Mouse (Mus musculus): ENCODE results near the gene Prrt1. TPM values are rescaled to one million over a fixed set of nuclear protein-coding genes. Genes with fewer than 3 reads are reported as not detected.

The Prrt1 gene
- polyA plus RNA-seq, 1 experiment from 2014 or later = 0.05 TPM

DNA sequence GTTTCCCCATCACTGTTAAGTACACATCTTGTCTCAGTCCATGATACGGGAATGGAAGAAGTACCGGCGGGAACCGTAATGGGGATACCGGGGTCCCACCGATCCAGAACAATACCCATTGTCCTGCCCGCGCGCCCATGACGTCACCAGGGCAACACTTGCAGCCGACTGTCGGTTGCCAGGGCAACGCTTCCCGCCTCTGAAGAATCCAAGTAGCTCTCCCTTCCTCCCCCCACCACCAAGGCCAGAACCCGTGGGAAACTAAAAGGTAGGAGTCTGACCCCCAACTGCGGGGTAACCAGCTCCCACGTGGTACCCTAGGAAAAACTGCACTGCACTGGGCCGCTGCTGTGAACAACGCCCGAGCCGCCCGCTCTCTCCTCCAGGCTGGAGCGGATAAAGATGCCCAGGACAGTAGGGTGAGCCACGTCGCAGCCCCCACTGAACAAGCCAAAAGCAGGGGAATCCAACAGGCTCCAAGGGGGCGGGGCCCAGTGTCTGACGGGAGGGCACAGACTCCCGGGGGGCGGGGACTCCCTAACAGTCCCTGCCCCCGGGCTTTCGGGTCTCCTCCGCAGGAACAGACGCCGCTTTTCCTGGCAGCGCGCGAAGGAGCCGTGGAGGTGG is 42.4 kb upstream of the Prrt1 start:
- Histone ChIP-seq H3K9ac (replicated peaks) (peak overlapping the region; percentile 95), H3K4me2 (ENCODE audit: low read depth, low read length) (peak overlapping the region; percentile 99), H3K4me1 (ENCODE audit: insufficient read depth) (peaks cover 49% of the 10 kb centered on the region), H3K9me3 (ENCODE audit: low read length) (no peaks in the 10 kb centered on the region), H3K27ac (ENCODE audit: low read depth) (peak overlapping the region; percentile 84), H3K4me3 (ENCODE audit: low read depth, low read length) (peak overlapping the region; percentile 87), H3K36me3 (replicated peaks; ENCODE audit: insufficient read depth, low read length) (no peaks in the 10 kb centered on the region), H3K27me3 (ENCODE audit: insufficient read depth, low read length) (no peaks in the 10 kb centered on the region)
- WGBS (ENCODE audit: insufficient replicate concordance) = under 1% methylated on average over 37 of the region's 38 CpGs
- TF ChIP-seq EP300 (IDR thresholded peaks at IDR 0.05; ENCODE audit: low read depth) = no peak
- no peak for TF ChIP-seq CTCF (IDR thresholded peaks at IDR 0.05; ENCODE audit: low read depth)
- peak; percentile 80 for ATAC-seq
- peak; percentile 91 for DNase-seq

- DNase-seq = peak; percentile 99
- H3K4me1 ChIP-seq (ENCODE audit: insufficient read depth) = peaks cover 49% of the 10 kb centered on the region
- TF ChIP-seq CTCF (IDR thresholded peaks at IDR 0.05; ENCODE audit: low read depth) = no peak
- no peak for TF ChIP-seq EP300 (IDR thresholded peaks at IDR 0.05; ENCODE audit: low read depth)
- no peaks in the 10 kb centered on the region for H3K36me3 ChIP-seq (replicated peaks; ENCODE audit: insufficient read depth, low read length)
- peak overlapping the region; percentile 87 for H3K4me3 ChIP-seq (ENCODE audit: low read depth, low read length)
- H3K27ac ChIP-seq (ENCODE audit: low read depth) = peak overlapping the region; percentile 84
- no peaks in the 10 kb centered on the region for H3K27me3 ChIP-seq (ENCODE audit: insufficient read depth, low read length)
- H3K9me3 ChIP-seq (ENCODE audit: low read length) = no peaks in the 10 kb centered on the region
- peak overlapping the region; percentile 99 for H3K4me2 ChIP-seq (ENCODE audit: low read depth, low read length)
- peak; percentile 91 for ATAC-seq
- WGBS (ENCODE audit: insufficient replicate concordance) = 7% methylated on average over 34 of the region's 50 CpGs
- peak overlapping the region; percentile 95 for H3K9ac ChIP-seq (replicated peaks)
Observed at GRCm38 (mm10) chr17:34587423-34587811, 41.9 kb upstream of the Prrt1 start.

DNA sequence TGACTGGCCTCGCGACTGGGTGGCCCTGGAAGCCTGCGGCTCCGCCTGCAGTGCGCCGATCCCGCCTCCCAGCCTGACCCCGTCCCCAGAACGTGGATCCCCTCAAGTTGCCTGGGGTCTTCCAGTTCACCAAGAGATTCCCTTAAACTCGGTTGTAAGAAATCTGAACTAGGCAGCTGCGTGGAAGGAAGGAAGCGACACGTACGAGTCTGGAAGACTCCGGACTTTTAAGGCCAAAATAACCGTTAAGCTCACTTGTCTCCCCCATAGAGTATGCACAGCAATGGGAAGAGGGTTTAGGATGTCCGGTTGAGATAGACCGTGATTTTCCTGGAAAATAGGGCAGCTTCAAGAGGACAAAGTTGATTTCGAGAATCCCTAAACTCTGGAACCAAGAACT is 41.5 kb upstream of the Prrt1 start:
- WGBS (ENCODE audit: insufficient replicate concordance) = 3% methylated on average over 19 of the region's 19 CpGs

GRCm38 (mm10) chr17:34588767-34589166 is 40.6 kb upstream of the Prrt1 start:
- Histone ChIP-seq H3K27ac (ENCODE audit: low read depth) (peak overlapping the region; percentile 84), H3K4me1 (ENCODE audit: insufficient read depth) (peaks cover 63% of the 10 kb centered on the region), H3K4me3 (ENCODE audit: low read depth, low read length) (peak overlapping the region; percentile 69), H3K9me3 (ENCODE audit: low read length) (no peaks in the 10 kb centered on the region), H3K4me2 (ENCODE audit: low read depth, low read length) (peak overlapping the region; percentile 99), H3K36me3 (replicated peaks; ENCODE audit: insufficient read depth, low read length) (no peaks in the 10 kb centered on the region), H3K9ac (replicated peaks) (peak overlapping the region; percentile 88; the same call in 1 of the 2 replicates), H3K27me3 (ENCODE audit: insufficient read depth, low read length) (no peaks in the 10 kb centered on the region)
- 61% methylated on average over 3 of the region's 3 CpGs for WGBS (ENCODE audit: insufficient replicate concordance)
- ATAC-seq = no peak
- no peak for DNase-seq
- TF ChIP-seq CTCF (IDR thresholded peaks at IDR 0.05; ENCODE audit: low read depth) = no peak
- TF ChIP-seq EP300 (IDR thresholded peaks at IDR 0.05; ENCODE audit: low read depth) = no peak

More for the DNA sequence above, 41.5 kb upstream of the Prrt1 start:
- no peak for DNase-seq
- Histone ChIP-seq H3K9me3 (ENCODE audit: low read length) (no peaks in the 10 kb centered on the region), H3K36me3 (replicated peaks; ENCODE audit: insufficient read depth, low read length) (no peaks in the 10 kb centered on the region), H3K4me3 (ENCODE audit: low read depth, low read length) (peak overlapping the region; percentile 87), H3K9ac (replicated peaks) (peak overlapping the region; percentile 95), H3K27me3 (ENCODE audit: insufficient read depth, low read length) (no peaks in the 10 kb centered on the region), H3K27ac (ENCODE audit: low read depth) (peak overlapping the region; percentile 84), H3K4me2 (ENCODE audit: low read depth, low read length) (peak overlapping the region; percentile 99), H3K4me1 (ENCODE audit: insufficient read depth) (peaks cover 53% of the 10 kb centered on the region)
- ATAC-seq = no peak
- no peak for TF ChIP-seq CTCF (IDR thresholded peaks at IDR 0.05; ENCODE audit: low read depth)
- TF ChIP-seq EP300 (IDR thresholded peaks at IDR 0.05; ENCODE audit: low read depth) = no peak

GRCm38 (mm10) chr17:34589206-34589605 is 40.1 kb upstream of the Prrt1 start:
- DNase-seq (no peak), ATAC-seq (no peak)
- no peak for TF ChIP-seq CTCF (IDR thresholded peaks at IDR 0.05; ENCODE audit: low read depth)
- no peak for TF ChIP-seq EP300 (IDR thresholded peaks at IDR 0.05; ENCODE audit: low read depth)
- Histone ChIP-seq H3K27ac (ENCODE audit: low read depth) (peak overlapping the region; percentile 84), H3K4me3 (ENCODE audit: low read depth, low read length) (peak overlapping the region; percentile 69), H3K9me3 (ENCODE audit: low read length) (no peaks in the 10 kb centered on the region), H3K9ac (replicated peaks) (peak overlapping the region; percentile 88; the same call in 1 of the 2 replicates), H3K4me1 (ENCODE audit: insufficient read depth) (peaks cover 67% of the 10 kb centered on the region), H3K36me3 (replicated peaks; ENCODE audit: insufficient read depth, low read length) (peaks cover 2% of the 10 kb centered on the region; the same call in 1 of the 2 replicates), H3K27me3 (ENCODE audit: insufficient read depth, low read length) (no peaks in the 10 kb centered on the region), H3K4me2 (ENCODE audit: low read depth, low read length) (peak overlapping the region; percentile 99)
- 32% methylated on average over 7 of the region's 7 CpGs for WGBS (ENCODE audit: insufficient replicate concordance)

DNA sequence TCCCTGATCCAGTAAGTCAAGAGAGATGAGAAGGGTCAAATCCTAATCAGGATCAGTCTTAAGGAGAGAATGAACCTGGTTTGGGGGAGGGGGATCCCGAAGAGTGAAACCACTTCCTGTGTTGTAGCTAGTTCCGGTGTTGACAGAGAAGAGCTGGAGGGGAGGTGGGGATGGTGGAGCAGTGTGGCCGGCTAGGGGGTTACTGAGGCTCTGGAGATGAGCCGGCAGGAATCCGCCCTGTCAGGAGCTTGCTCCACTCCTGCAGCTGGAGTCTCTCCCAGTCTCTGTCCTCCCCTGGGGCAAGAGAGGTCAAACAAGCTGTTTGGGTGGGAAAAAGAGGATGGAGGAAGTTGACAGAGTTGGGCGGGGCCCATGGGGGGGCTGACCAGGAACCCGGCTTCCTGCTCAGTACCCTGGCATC is 39.6 kb upstream of the Prrt1 start, which contains the start of gene Gpsm3:
Gene Gpsm3, plus strand, starts transcription at position 126 of the 421 bp plus-strand sequence.
- ATAC-seq (no peak), DNase-seq (no peak)
- no peaks in the 10 kb centered on the region for H3K9me3 ChIP-seq (ENCODE audit: low read length)
- H3K4me3 ChIP-seq (ENCODE audit: low read depth, low read length) = peak within 1 kb of the TSS; percentile 69
- no peaks in the 10 kb centered on the region for H3K27me3 ChIP-seq (ENCODE audit: insufficient read depth, low read length)
- H3K27ac ChIP-seq (ENCODE audit: low read depth) = peak within 1 kb of the TSS; percentile 84
- peak within 1 kb of the TSS; percentile 99 for H3K4me2 ChIP-seq (ENCODE audit: low read depth, low read length)
- peaks cover 7% of the 10 kb centered on the region for H3K36me3 ChIP-seq (replicated peaks; ENCODE audit: insufficient read depth, low read length)
- TF ChIP-seq CTCF (IDR thresholded peaks at IDR 0.05; ENCODE audit: low read depth) (no peak), EP300 (IDR thresholded peaks at IDR 0.05; ENCODE audit: low read depth) (no peak)
- H3K4me1 ChIP-seq (ENCODE audit: insufficient read depth) = peaks cover 68% of the 10 kb centered on the region
- H3K9ac ChIP-seq (replicated peaks) = peak within 1 kb of the TSS; percentile 88
- 3% methylated on average over 7 of the region's 7 CpGs for WGBS (ENCODE audit: insufficient replicate concordance)
